Mouse (Mus musculus): ENCODE results near the gene Tnfaip3. TPM values are rescaled to one million over a fixed set of nuclear protein-coding genes. Genes with fewer than 3 reads are reported as not detected.

The Tnfaip3 gene
- polyA plus RNA-seq, 1 experiment from 2014 or later, result 2.1 TPM

DNA sequence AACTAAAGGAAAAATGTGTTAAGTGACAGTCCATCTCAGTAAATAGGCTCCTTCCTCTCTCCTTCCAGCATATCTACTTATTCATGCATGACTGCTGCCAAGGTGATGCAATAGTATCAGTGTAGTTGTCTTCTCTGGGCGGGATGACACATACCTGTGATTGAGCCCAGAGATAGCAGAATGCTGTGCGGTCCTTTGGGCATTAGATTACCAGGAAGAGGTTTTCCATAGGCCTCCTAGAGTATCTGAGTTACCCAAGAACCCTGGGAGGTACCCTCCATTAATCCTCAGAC is 27.6 kb downstream of the Tnfaip3 start:
- ATAC-seq (ENCODE audit: low read depth), result no peak
- Histone ChIP-seq H3K4me3 (ENCODE audit: low read depth, low read length) (no peak overlapping the region), H3K36me3 (ENCODE audit: control insufficient read depth, insufficient read depth, low read length) (no peaks in the 10 kb centered on the region), H3K9me3 (ENCODE audit: control insufficient read depth, low read length) (no peaks in the 10 kb centered on the region), H3K27ac (ENCODE audit: low read depth, low read length) (no peak overlapping the region), H3K9ac (replicated peaks; ENCODE audit: low read depth, low read length) (no peak overlapping the region), H3K4me2 (ENCODE audit: low read depth, low read length) (no peak overlapping the region), H3K27me3 (ENCODE audit: control insufficient read depth, insufficient read depth, low read length) (no peaks in the 10 kb centered on the region), H3K4me1 (ENCODE audit: control insufficient read depth, insufficient read depth, low read length) (no peaks in the 10 kb centered on the region)
- WGBS, result 77% methylated on average over 2 of the region's 2 CpGs

DNA sequence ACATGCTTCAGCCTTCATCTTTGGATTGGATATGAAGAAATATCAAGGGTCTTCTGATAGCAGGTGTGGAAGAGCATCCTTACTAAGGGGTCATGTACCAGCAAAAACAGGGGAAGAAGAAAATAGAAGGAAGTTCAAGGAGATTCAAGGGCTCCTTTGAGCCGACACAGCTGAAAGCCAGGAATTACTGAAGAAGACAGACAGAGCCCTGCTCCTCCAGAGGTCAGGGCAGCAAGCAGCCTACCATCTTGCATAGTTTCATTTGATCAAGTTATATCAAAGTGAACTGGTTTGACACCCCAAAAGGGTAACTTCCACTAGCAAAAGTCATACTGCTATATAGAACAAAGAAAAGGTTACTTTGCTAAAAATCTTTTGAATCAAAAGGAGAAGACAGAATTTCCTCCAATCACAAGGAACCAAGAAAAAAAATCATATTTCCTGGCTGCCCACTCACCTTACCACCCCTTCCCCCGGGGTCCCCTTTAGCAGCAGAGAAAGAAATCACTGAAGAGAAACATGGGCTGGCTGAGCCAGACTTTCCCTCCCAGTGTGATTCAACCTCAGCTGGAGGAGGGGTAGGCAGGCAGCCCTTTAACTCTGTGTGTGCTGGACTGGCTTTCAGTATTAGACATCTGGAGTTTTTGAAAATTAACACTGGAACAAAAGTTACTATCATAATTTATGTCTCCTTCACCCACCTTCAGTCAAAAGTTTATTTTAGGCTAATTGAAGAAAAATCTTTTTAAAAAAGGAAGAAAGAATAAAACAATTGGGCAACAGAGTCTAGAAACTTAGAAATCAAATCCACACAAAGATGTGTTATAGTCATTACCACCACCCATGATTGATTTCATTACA is 28.2 kb downstream of the Tnfaip3 start:
- H3K9ac ChIP-seq (replicated peaks; ENCODE audit: low read depth, low read length), result no peak overlapping the region
- H3K36me3 ChIP-seq (ENCODE audit: control insufficient read depth, insufficient read depth, low read length), result no peaks in the 10 kb centered on the region
- H3K4me3 ChIP-seq (ENCODE audit: low read depth, low read length), result no peak overlapping the region
- H3K4me1 ChIP-seq (ENCODE audit: control insufficient read depth, insufficient read depth, low read length), result no peaks in the 10 kb centered on the region
- no peaks in the 10 kb centered on the region for H3K27me3 ChIP-seq (ENCODE audit: control insufficient read depth, insufficient read depth, low read length)
- H3K4me2 ChIP-seq (ENCODE audit: low read depth, low read length), result no peak overlapping the region
- ATAC-seq (ENCODE audit: low read depth), result no peak
- H3K27ac ChIP-seq (ENCODE audit: low read depth, low read length), result no peak overlapping the region
- 34% methylated on average over 2 of the region's 2 CpGs for WGBS
- no peaks in the 10 kb centered on the region for H3K9me3 ChIP-seq (ENCODE audit: control insufficient read depth, low read length)

DNA sequence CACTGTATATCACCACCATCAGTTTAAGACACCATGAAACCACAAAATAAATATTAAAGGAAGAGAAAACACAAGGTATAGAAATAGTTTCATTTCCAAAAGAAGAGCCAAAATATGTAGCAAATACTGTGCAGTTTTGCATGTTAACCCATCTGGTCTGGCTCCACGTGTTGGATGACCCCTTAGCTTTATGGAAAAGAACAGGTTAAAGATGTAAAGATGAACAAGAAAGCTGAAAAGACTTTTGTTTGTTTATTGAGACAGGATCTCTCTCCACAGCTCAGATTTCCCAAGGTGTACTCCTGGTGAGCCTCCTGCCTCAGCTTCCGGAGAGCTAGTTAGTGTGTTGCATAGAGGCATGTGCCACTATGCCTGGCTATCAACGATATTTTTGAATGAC is 29.9 kb downstream of the Tnfaip3 start:
- H3K27me3 ChIP-seq (ENCODE audit: control insufficient read depth, insufficient read depth, low read length), result no peaks in the 10 kb centered on the region
- no peak overlapping the region for H3K27ac ChIP-seq (ENCODE audit: low read depth, low read length)
- no peak overlapping the region for H3K4me3 ChIP-seq (ENCODE audit: low read depth, low read length)
- H3K4me2 ChIP-seq (ENCODE audit: low read depth, low read length), result no peak overlapping the region
- H3K9me3 ChIP-seq (ENCODE audit: control insufficient read depth, low read length), result no peaks in the 10 kb centered on the region
- no peaks in the 10 kb centered on the region for H3K36me3 ChIP-seq (ENCODE audit: control insufficient read depth, insufficient read depth, low read length)
- H3K4me1 ChIP-seq (ENCODE audit: control insufficient read depth, insufficient read depth, low read length), result no peaks in the 10 kb centered on the region
- 85% methylated on average over 3 of the region's 3 CpGs for WGBS
- no peak for ATAC-seq (ENCODE audit: low read depth)
- H3K9ac ChIP-seq (replicated peaks; ENCODE audit: low read depth, low read length), result no peak overlapping the region

DNA sequence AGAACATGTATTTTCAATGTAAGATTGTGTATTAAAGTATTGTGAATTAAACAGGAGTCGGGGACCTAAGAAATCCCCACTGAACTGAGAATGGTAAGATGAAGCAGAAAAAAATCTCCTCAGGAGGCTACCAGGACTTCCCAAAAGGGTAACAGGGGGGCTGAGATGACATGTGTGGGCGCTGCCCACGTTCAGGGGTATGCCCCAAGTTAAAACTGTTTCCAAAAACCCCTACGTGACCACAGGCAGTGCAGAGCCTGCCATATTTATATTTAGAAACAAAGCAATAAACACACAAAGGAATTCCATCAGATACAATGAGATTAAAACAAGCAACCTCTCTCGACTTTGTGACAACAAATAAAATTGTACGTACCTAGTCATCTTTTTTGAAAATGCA is 31.9 kb downstream of the Tnfaip3 start:
- Histone ChIP-seq H3K4me2 (ENCODE audit: low read depth, low read length) (no peak overlapping the region), H3K9me3 (ENCODE audit: control insufficient read depth, low read length) (no peaks in the 10 kb centered on the region), H3K4me3 (ENCODE audit: low read depth, low read length) (no peak overlapping the region), H3K36me3 (ENCODE audit: control insufficient read depth, insufficient read depth, low read length) (no peaks in the 10 kb centered on the region), H3K27me3 (ENCODE audit: control insufficient read depth, insufficient read depth, low read length) (no peaks in the 10 kb centered on the region), H3K9ac (replicated peaks; ENCODE audit: low read depth, low read length) (no peak overlapping the region), H3K27ac (ENCODE audit: low read depth, low read length) (no peak overlapping the region), H3K4me1 (ENCODE audit: control insufficient read depth, insufficient read depth, low read length) (no peaks in the 10 kb centered on the region)
- no peak for ATAC-seq (ENCODE audit: low read depth)
- 80% methylated on average over 6 of the region's 6 CpGs for WGBS

DNA sequence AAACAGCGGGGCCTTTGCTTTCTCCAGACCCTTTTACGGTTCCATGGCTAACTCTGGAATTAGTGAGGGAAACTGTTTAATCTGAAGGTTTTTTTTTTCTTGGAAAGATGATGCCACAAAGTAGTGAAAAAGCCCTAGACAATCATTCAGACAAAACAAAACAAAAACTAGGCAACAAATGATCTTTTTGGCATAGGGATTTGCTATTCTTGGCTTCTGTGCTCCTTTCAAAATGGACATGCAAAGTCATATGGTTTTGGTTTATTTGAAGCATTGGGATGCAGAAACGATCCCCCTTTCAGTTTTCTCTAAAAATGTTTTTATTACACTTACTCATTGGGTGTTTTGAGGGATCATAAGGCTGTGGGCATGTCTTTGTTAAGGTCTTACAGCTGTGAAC is 41.0 kb downstream of the Tnfaip3 start:
- no peak overlapping the region for H3K4me2 ChIP-seq (ENCODE audit: low read depth, low read length)
- H3K4me1 ChIP-seq (ENCODE audit: control insufficient read depth, insufficient read depth, low read length), result no peaks in the 10 kb centered on the region
- no peaks in the 10 kb centered on the region for H3K9me3 ChIP-seq (ENCODE audit: control insufficient read depth, low read length)
- 85% methylated on average over 3 of the region's 3 CpGs for WGBS
- H3K27ac ChIP-seq (ENCODE audit: low read depth, low read length), result no peak overlapping the region
- ATAC-seq (ENCODE audit: low read depth), result no peak
- H3K36me3 ChIP-seq (ENCODE audit: control insufficient read depth, insufficient read depth, low read length), result no peaks in the 10 kb centered on the region
- H3K4me3 ChIP-seq (ENCODE audit: low read depth, low read length), result no peak overlapping the region
- no peaks in the 10 kb centered on the region for H3K27me3 ChIP-seq (ENCODE audit: control insufficient read depth, insufficient read depth, low read length)
- no peak overlapping the region for H3K9ac ChIP-seq (replicated peaks; ENCODE audit: low read depth, low read length)

DNA sequence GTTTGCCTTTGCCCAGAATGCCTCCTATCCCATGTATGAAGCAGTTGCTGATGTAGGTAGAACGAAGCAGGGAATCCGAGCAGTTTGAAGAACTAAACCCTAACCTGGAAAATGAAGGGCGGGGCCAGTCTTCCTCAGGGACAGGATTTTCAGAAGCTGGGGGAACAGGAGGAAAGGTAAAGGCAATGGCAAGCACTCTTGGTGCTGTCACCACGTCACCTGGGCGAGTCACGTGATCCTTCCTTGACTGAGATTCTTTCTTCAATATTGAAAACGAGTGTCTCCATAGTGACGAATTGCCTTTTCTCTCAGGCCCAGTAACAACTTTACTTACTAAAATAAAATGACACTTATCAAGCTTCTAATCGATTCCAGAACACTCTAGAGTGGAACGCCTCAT is 48.6 kb downstream of the Tnfaip3 start:
- Histone ChIP-seq H3K4me2 (ENCODE audit: low read depth, low read length) (no peak overlapping the region), H3K9ac (replicated peaks; ENCODE audit: low read depth, low read length) (no peak overlapping the region), H3K4me1 (ENCODE audit: control insufficient read depth, insufficient read depth, low read length) (no peaks in the 10 kb centered on the region), H3K36me3 (ENCODE audit: control insufficient read depth, insufficient read depth, low read length) (no peaks in the 10 kb centered on the region), H3K27me3 (ENCODE audit: control insufficient read depth, insufficient read depth, low read length) (no peaks in the 10 kb centered on the region), H3K4me3 (ENCODE audit: low read depth, low read length) (no peak overlapping the region), H3K27ac (ENCODE audit: low read depth, low read length) (no peak overlapping the region), H3K9me3 (ENCODE audit: control insufficient read depth, low read length) (no peaks in the 10 kb centered on the region)
- 93% methylated on average over 10 of the region's 10 CpGs for WGBS
- ATAC-seq (ENCODE audit: low read depth), result no peak

DNA sequence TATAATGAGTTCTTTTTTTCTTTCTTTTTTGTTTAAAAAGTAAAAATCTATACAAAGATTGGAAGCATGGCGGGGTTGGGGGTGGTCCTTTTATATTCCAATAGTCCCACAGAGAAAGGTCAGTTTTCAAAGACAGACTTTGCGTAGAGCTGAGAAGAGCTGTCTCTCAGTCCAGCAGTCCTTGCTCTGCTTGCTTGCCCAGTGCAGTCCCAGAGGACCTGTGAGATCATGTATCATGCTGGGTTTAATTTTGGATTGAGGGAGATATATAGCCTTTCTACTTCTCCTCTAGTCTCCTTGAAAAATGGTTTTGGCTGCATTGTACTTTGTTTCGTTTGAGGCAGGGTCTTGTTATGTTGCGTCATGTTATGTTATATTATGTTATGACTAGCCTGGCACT is 49.9 kb downstream of the Tnfaip3 start:
- Histone ChIP-seq H3K4me1 (ENCODE audit: control insufficient read depth, insufficient read depth, low read length) (no peaks in the 10 kb centered on the region), H3K36me3 (ENCODE audit: control insufficient read depth, insufficient read depth, low read length) (no peaks in the 10 kb centered on the region), H3K27me3 (ENCODE audit: control insufficient read depth, insufficient read depth, low read length) (no peaks in the 10 kb centered on the region), H3K4me3 (ENCODE audit: low read depth, low read length) (no peak overlapping the region), H3K9me3 (ENCODE audit: control insufficient read depth, low read length) (no peaks in the 10 kb centered on the region), H3K4me2 (ENCODE audit: low read depth, low read length) (no peak overlapping the region), H3K9ac (replicated peaks; ENCODE audit: low read depth, low read length) (no peak overlapping the region), H3K27ac (ENCODE audit: low read depth, low read length) (no peak overlapping the region)
- no peak for ATAC-seq (ENCODE audit: low read depth)
- WGBS, result 90% methylated on average over 4 of the region's 4 CpGs

DNA sequence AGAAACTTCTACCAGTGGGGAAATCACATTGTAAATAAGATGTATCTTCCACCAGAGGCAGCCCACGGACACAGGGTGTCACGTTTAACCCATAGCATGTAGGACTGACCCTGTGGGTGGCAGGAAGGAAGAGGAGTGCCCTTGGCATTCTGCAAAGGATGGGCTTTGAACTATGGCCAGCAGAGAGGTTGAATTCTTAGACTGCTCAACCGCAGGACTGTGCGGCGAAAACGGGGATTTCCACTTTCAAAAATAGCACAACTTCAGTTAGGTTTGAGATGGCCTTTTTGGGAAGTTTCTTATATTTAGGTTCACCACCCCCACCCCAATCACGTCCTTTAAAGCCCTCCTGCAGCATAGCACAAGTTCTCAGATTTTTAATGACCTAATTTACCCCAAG is 50.6 kb downstream of the Tnfaip3 start:
- ATAC-seq (ENCODE audit: low read depth), result no peak
- Histone ChIP-seq H3K9me3 (ENCODE audit: control insufficient read depth, low read length) (no peaks in the 10 kb centered on the region), H3K27me3 (ENCODE audit: control insufficient read depth, insufficient read depth, low read length) (no peaks in the 10 kb centered on the region), H3K9ac (replicated peaks; ENCODE audit: low read depth, low read length) (no peak overlapping the region), H3K4me1 (ENCODE audit: control insufficient read depth, insufficient read depth, low read length) (no peaks in the 10 kb centered on the region), H3K4me2 (ENCODE audit: low read depth, low read length) (no peak overlapping the region), H3K27ac (ENCODE audit: low read depth, low read length) (no peak overlapping the region), H3K36me3 (ENCODE audit: control insufficient read depth, insufficient read depth, low read length) (no peaks in the 10 kb centered on the region), H3K4me3 (ENCODE audit: low read depth, low read length) (no peak overlapping the region)
- WGBS, result 84% methylated on average over 7 of the region's 7 CpGs

DNA sequence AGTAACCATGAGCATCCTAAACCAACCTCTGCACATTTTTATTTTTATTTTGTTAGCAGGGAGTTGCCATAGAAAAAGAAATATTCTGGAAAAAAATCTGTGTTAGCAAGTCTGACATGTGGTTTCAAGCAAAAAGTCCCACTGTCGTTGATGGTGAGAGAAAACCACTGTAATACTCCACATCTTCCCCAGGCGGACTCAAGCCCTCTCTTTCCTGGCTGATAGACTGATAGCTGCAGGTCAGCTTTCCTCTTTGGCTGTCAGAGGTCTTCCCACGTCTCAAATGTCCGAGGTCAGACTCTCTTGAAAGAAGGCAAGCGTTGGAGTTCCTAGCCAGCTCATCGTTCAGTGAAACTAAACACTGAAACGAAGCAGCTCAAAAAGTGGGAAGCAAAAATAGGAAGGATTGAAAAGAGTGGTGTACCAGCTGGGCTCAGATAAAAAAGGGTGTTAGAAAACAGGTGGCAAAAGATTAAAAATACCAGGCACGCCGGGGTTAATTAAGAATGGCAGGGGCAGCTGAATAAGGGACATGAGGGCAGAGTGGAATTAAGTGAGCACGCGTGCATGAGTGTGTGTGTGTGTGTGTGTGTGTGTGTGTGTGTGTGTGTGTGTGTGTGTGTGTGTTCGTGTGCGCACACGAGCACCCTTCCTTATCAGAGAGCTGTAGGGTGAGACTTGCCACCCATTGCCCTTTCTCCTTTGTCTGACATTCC is 55.5 kb downstream of the Tnfaip3 start:
- Histone ChIP-seq H3K4me3 (ENCODE audit: low read depth, low read length) (no peak overlapping the region), H3K27ac (ENCODE audit: low read depth, low read length) (no peak overlapping the region), H3K9me3 (ENCODE audit: control insufficient read depth, low read length) (no peaks in the 10 kb centered on the region), H3K36me3 (ENCODE audit: control insufficient read depth, insufficient read depth, low read length) (no peaks in the 10 kb centered on the region), H3K9ac (replicated peaks; ENCODE audit: low read depth, low read length) (no peak overlapping the region), H3K27me3 (ENCODE audit: control insufficient read depth, insufficient read depth, low read length) (no peaks in the 10 kb centered on the region), H3K4me2 (ENCODE audit: low read depth, low read length) (no peak overlapping the region), H3K4me1 (ENCODE audit: control insufficient read depth, insufficient read depth, low read length) (no peaks in the 10 kb centered on the region)
- no peak for ATAC-seq (ENCODE audit: low read depth)
- 81% methylated on average over 14 of the region's 14 CpGs for WGBS
